Mouse (Mus musculus): ENCODE measurements around the gene Cisd3. TPM values are rescaled to one million over a fixed set of nuclear protein-coding genes. Genes with fewer than 3 reads are reported as not detected.
"Not testable (repeated sequence)": the region's sequence is repeated elsewhere in the genome, so short reads cannot be mapped to it uniquely, and the experiment has no call there.

Cisd3 gene
- total RNA-seq, 4 experiments from 2014 or later = 133 to 158 (median 141) TPM

- DNase-seq (ENCODE audit: low spot score) = no peak
Observed at GRCm38 (mm10) chr11:97711200-97711900, 25.7 kb downstream of the Cisd3 start.

- no peak for DNase-seq (ENCODE audit: low spot score)
Observed at GRCm38 (mm10) chr11:97712286-97712685, 26.7 kb downstream of the Cisd3 start.

GRCm38 (mm10) chr11:97713896-97714295 lies 28.3 kb downstream of the Cisd3 start:
- no peak for DNase-seq (ENCODE audit: low spot score)

- no peak for DNase-seq (ENCODE audit: low spot score)
Observed at GRCm38 (mm10) chr11:97714356-97714755, 28.7 kb downstream of the Cisd3 start.

- DNase-seq (ENCODE audit: low spot score) = no peak
Observed at GRCm38 (mm10) chr11:97714784-97715760, 29.4 kb downstream of the Cisd3 start.

- DNase-seq (ENCODE audit: low spot score) = no peak
Observed at GRCm38 (mm10) chr11:97716021-97716420, 30.4 kb downstream of the Cisd3 start.

GRCm38 (mm10) chr11:97717369-97718280 lies 32.0 kb downstream of the Cisd3 start:
- DNase-seq (ENCODE audit: low spot score) = no peak

GRCm38 (mm10) chr11:97718281-97718860 lies 32.7 kb downstream of the Cisd3 start:
- no peak for DNase-seq (ENCODE audit: low spot score)

GRCm38 (mm10) chr11:97719041-97719440 lies 33.4 kb downstream of the Cisd3 start:
- DNase-seq (ENCODE audit: low spot score) = no peak

- no peak for DNase-seq (ENCODE audit: low spot score)
Observed at GRCm38 (mm10) chr11:97721338-97721737, 35.7 kb downstream of the Cisd3 start.

- DNase-seq (ENCODE audit: low spot score) = no peak
Observed at GRCm38 (mm10) chr11:97723709-97724108, 38.1 kb downstream of the Cisd3 start.

- DNase-seq (ENCODE audit: low spot score) = no peak
Observed at GRCm38 (mm10) chr11:97728311-97728710, 42.7 kb downstream of the Cisd3 start.

- DNase-seq (ENCODE audit: low spot score) = no peak
Observed at GRCm38 (mm10) chr11:97728730-97729129, 43.1 kb downstream of the Cisd3 start.

- DNase-seq (ENCODE audit: low spot score) = no peak
Observed at GRCm38 (mm10) chr11:97733689-97734088, 48.1 kb downstream of the Cisd3 start.

- not testable (repeated sequence) for DNase-seq (ENCODE audit: low spot score)
Observed at GRCm38 (mm10) chr11:97734810-97735209, 49.2 kb downstream of the Cisd3 start.

GRCm38 (mm10) chr11:97736645-97737044 lies 51.0 kb downstream of the Cisd3 start:
- no peak for DNase-seq (ENCODE audit: low spot score)

GRCm38 (mm10) chr11:97737600-97737999 lies 52.0 kb downstream of the Cisd3 start:
- DNase-seq (ENCODE audit: low spot score) = no peak

All from heart, adult 8-10 months (tissue).